Mouse (Mus musculus): ENCODE data around the gene Glrx5. TPM values are rescaled to one million over a fixed set of nuclear protein-coding genes. Genes with fewer than 3 reads are reported as not detected.
A peak's percentile ranks its signal among the peaks of the same experiment; 100 is the strongest.

Gene Glrx5
- polyA plus RNA-seq, 1 experiment from 2014 or later = 154 TPM

GRCm38 (mm10) chr12:105032832-105033775 is 616 bp downstream of the Glrx5 start:
- Histone ChIP-seq H3K9ac (ENCODE audit: low read depth, low read length) (peak overlapping the region; percentile 75), H3K4me2 (ENCODE audit: low read length) (peak overlapping the region; percentile 87), H3K9me3 (replicated peaks; ENCODE audit: control insufficient read depth, low read length, poor library complexity, severe bottlenecking) (no peaks in the 10 kb centered on the region), H3K4me3 (ENCODE audit: low read depth, low read length) (peak overlapping the region; percentile 88), H3K27ac (ENCODE audit: low read length) (peak overlapping the region; percentile 79), H3K27me3 (ENCODE audit: control insufficient read depth, insufficient read depth, low read depth, low read length) (no peaks in the 10 kb centered on the region), H3K4me1 (ENCODE audit: control insufficient read depth, insufficient read depth, low read length) (peaks cover 29% of the 10 kb centered on the region), H3K36me3 (ENCODE audit: control insufficient read depth, insufficient read depth, low read length) (peaks cover 10% of the 10 kb centered on the region)
- peak; percentile 58 for ATAC-seq
- 2% methylated on average over 45 of the region's 45 CpGs for WGBS

GRCm38 (mm10) chr12:105034130-105034769 is 1.8 kb downstream of the Glrx5 start:
- Histone ChIP-seq H3K27ac (ENCODE audit: low read length) (no peak overlapping the region), H3K9ac (ENCODE audit: low read depth, low read length) (no peak overlapping the region), H3K9me3 (replicated peaks; ENCODE audit: control insufficient read depth, low read length, poor library complexity, severe bottlenecking) (no peaks in the 10 kb centered on the region), H3K27me3 (ENCODE audit: control insufficient read depth, insufficient read depth, low read depth, low read length) (no peaks in the 10 kb centered on the region), H3K4me1 (ENCODE audit: control insufficient read depth, insufficient read depth, low read length) (peaks cover 29% of the 10 kb centered on the region), H3K36me3 (ENCODE audit: control insufficient read depth, insufficient read depth, low read length) (peaks cover 6% of the 10 kb centered on the region; the same call in 1 of the 2 replicates), H3K4me2 (ENCODE audit: low read length) (peak overlapping the region; percentile 87; the same call in 1 of the 2 replicates), H3K4me3 (ENCODE audit: low read depth, low read length) (no peak overlapping the region)
- no peak for ATAC-seq
- 78% methylated on average over 14 of the region's 14 CpGs for WGBS

DNA sequence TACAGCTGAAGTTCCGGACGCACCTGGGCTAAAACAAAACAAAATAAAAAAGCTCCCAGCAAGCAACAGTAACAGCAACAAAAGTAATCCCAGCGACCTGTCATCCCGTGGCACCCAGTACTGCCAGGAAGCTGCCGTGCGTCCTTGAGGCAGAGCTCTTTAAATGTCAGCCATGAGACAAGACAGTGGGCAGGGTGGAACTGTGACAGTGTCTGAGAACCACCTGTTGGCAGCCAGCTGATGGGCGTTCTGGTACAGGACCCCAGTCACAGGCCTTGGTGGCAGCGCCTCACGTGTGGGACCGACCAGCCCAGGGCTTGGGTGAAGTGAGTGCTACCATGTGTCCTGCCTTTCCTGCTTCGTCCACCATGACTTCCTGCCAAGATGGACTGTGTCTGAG is 5.7 kb downstream of the Glrx5 start:
- WGBS = 90% methylated on average over 11 of the region's 11 CpGs
- H3K4me1 ChIP-seq (ENCODE audit: control insufficient read depth, insufficient read depth, low read length) = peaks cover 19% of the 10 kb centered on the region
- peaks cover 6% of the 10 kb centered on the region; the same call in 1 of the 2 replicates for H3K36me3 ChIP-seq (ENCODE audit: control insufficient read depth, insufficient read depth, low read length)
- H3K4me3 ChIP-seq (ENCODE audit: low read depth, low read length) = no peak overlapping the region
- no peaks in the 10 kb centered on the region for H3K27me3 ChIP-seq (ENCODE audit: control insufficient read depth, insufficient read depth, low read depth, low read length)
- no peaks in the 10 kb centered on the region for H3K9me3 ChIP-seq (replicated peaks; ENCODE audit: control insufficient read depth, low read length, poor library complexity, severe bottlenecking)
- ATAC-seq = no peak
- no peak overlapping the region for H3K9ac ChIP-seq (ENCODE audit: low read depth, low read length)
- H3K4me2 ChIP-seq (ENCODE audit: low read length) = no peak overlapping the region
- H3K27ac ChIP-seq (ENCODE audit: low read length) = no peak overlapping the region

- WGBS = 89% methylated on average over 7 of the region's 7 CpGs
- Histone ChIP-seq H3K4me2 (ENCODE audit: low read length) (no peak overlapping the region), H3K4me1 (ENCODE audit: control insufficient read depth, insufficient read depth, low read length) (peaks cover 12% of the 10 kb centered on the region), H3K4me3 (ENCODE audit: low read depth, low read length) (no peak overlapping the region), H3K27me3 (ENCODE audit: control insufficient read depth, insufficient read depth, low read depth, low read length) (no peaks in the 10 kb centered on the region), H3K9ac (ENCODE audit: low read depth, low read length) (no peak overlapping the region), H3K9me3 (replicated peaks; ENCODE audit: control insufficient read depth, low read length, poor library complexity, severe bottlenecking) (no peaks in the 10 kb centered on the region), H3K27ac (ENCODE audit: low read length) (no peak overlapping the region), H3K36me3 (ENCODE audit: control insufficient read depth, insufficient read depth, low read length) (peaks cover 6% of the 10 kb centered on the region; the same call in 1 of the 2 replicates)
- no peak for ATAC-seq
Measured at GRCm38 (mm10) chr12:105038918-105039317, 6.4 kb downstream of the Glrx5 start.

- no peaks in the 10 kb centered on the region for H3K27me3 ChIP-seq (ENCODE audit: control insufficient read depth, insufficient read depth, low read depth, low read length)
- no peak overlapping the region for H3K9ac ChIP-seq (ENCODE audit: low read depth, low read length)
- no peaks in the 10 kb centered on the region for H3K9me3 ChIP-seq (replicated peaks; ENCODE audit: control insufficient read depth, low read length, poor library complexity, severe bottlenecking)
- WGBS = 61% methylated on average over 12 of the region's 12 CpGs
- no peak overlapping the region for H3K4me2 ChIP-seq (ENCODE audit: low read length)
- peaks cover 4% of the 10 kb centered on the region for H3K4me1 ChIP-seq (ENCODE audit: control insufficient read depth, insufficient read depth, low read length)
- no peak for ATAC-seq
- H3K27ac ChIP-seq (ENCODE audit: low read length) = no peak overlapping the region
- peaks cover 6% of the 10 kb centered on the region; the same call in 1 of the 2 replicates for H3K36me3 ChIP-seq (ENCODE audit: control insufficient read depth, insufficient read depth, low read length)
- H3K4me3 ChIP-seq (ENCODE audit: low read depth, low read length) = no peak overlapping the region
Measured at GRCm38 (mm10) chr12:105039578-105040289, 7.2 kb downstream of the Glrx5 start.

- ATAC-seq = no peak
- Histone ChIP-seq H3K36me3 (ENCODE audit: control insufficient read depth, insufficient read depth, low read length) (peaks cover 6% of the 10 kb centered on the region; the same call in 1 of the 2 replicates), H3K9ac (ENCODE audit: low read depth, low read length) (no peak overlapping the region), H3K4me1 (ENCODE audit: control insufficient read depth, insufficient read depth, low read length) (no peaks in the 10 kb centered on the region), H3K4me3 (ENCODE audit: low read depth, low read length) (no peak overlapping the region), H3K27me3 (ENCODE audit: control insufficient read depth, insufficient read depth, low read depth, low read length) (no peaks in the 10 kb centered on the region), H3K27ac (ENCODE audit: low read length) (no peak overlapping the region), H3K9me3 (replicated peaks; ENCODE audit: control insufficient read depth, low read length, poor library complexity, severe bottlenecking) (no peaks in the 10 kb centered on the region), H3K4me2 (ENCODE audit: low read length) (no peak overlapping the region)
- 92% methylated on average over 7 of the region's 7 CpGs for WGBS
Measured at GRCm38 (mm10) chr12:105040950-105041349, 8.5 kb downstream of the Glrx5 start.

DNA sequence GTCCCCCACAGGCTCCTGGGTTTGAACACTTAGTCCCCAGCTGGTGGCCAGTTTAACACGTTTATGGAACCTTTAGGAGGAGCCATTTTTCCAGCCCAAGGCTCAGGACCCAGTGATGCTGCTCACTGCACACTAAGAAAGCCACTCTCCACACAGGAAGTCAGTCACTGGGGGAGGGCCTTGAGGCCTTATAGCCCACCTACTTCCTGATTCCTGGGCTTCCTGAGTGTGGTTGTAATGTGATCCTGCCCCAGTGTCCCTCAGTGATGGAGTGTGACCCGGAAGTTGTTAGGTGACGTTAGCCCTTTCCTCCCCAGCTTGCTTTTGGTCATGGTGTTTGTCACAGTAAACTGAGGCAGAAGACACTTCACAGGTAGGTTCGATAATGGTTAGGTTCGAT is 10.6 kb downstream of the Glrx5 start:
- 95% methylated on average over 5 of the region's 5 CpGs for WGBS
- no peaks in the 10 kb centered on the region for H3K27me3 ChIP-seq (ENCODE audit: control insufficient read depth, insufficient read depth, low read depth, low read length)
- ATAC-seq = no peak
- H3K9me3 ChIP-seq (replicated peaks; ENCODE audit: control insufficient read depth, low read length, poor library complexity, severe bottlenecking) = no peaks in the 10 kb centered on the region
- H3K27ac ChIP-seq (ENCODE audit: low read length) = no peak overlapping the region
- no peak overlapping the region for H3K9ac ChIP-seq (ENCODE audit: low read depth, low read length)
- no peaks in the 10 kb centered on the region for H3K4me1 ChIP-seq (ENCODE audit: control insufficient read depth, insufficient read depth, low read length)
- no peak overlapping the region for H3K4me3 ChIP-seq (ENCODE audit: low read depth, low read length)
- H3K4me2 ChIP-seq (ENCODE audit: low read length) = no peak overlapping the region
- peaks cover 6% of the 10 kb centered on the region; the same call in 1 of the 2 replicates for H3K36me3 ChIP-seq (ENCODE audit: control insufficient read depth, insufficient read depth, low read length)

- no peaks in the 10 kb centered on the region for H3K9me3 ChIP-seq (replicated peaks; ENCODE audit: control insufficient read depth, low read length, poor library complexity, severe bottlenecking)
- no peak overlapping the region for H3K4me2 ChIP-seq (ENCODE audit: low read length)
- no peak overlapping the region for H3K4me3 ChIP-seq (ENCODE audit: low read depth, low read length)
- 90% methylated on average over 9 of the region's 9 CpGs for WGBS
- peaks cover 6% of the 10 kb centered on the region; the same call in 1 of the 2 replicates for H3K36me3 ChIP-seq (ENCODE audit: control insufficient read depth, insufficient read depth, low read length)
- no peak overlapping the region for H3K27ac ChIP-seq (ENCODE audit: low read length)
- H3K9ac ChIP-seq (ENCODE audit: low read depth, low read length) = no peak overlapping the region
- no peaks in the 10 kb centered on the region for H3K4me1 ChIP-seq (ENCODE audit: control insufficient read depth, insufficient read depth, low read length)
- ATAC-seq = no peak
- no peaks in the 10 kb centered on the region for H3K27me3 ChIP-seq (ENCODE audit: control insufficient read depth, insufficient read depth, low read depth, low read length)
Measured at GRCm38 (mm10) chr12:105044775-105045174, 12.3 kb downstream of the Glrx5 start.

Measured in midbrain, embryonic 16.5 days (tissue).